In genomic region chr12:61522829-61523370, GRCm38 (mm10) we compare ENCODE assay signal across 8 mouse cellular contexts. TPM values are rescaled to one million over a fixed set of nuclear protein-coding genes. Genes with fewer than 3 reads are reported as not detected.
DNase-seq lines count a peak whose midpoint lies in the region; ATAC-seq and TF ChIP-seq lines count a peak whose summit lies in the region.

Lrfn5 (plus strand) TSS chr12:61523150.

- H3K4me2 ChIP-seq in lung, postnatal 0 days (replicated peaks; ENCODE audit: low read depth, low read length) = peak within 1 kb of the TSS; percentile 75
- H3K4me2 ChIP-seq in heart, postnatal 0 days (ENCODE audit: low read depth, low read length) = peak within 1 kb of the TSS; percentile 98

- no peak within 1 kb of the TSS for H3K9ac ChIP-seq in lung, postnatal 0 days (replicated peaks; ENCODE audit: low read depth)
- no peak within 1 kb of the TSS; the same call in 1 of the 2 replicates for H3K9ac ChIP-seq in heart, postnatal 0 days (replicated peaks; ENCODE audit: low read depth, low read length)

- no peak for TF ChIP-seq CTCF in lung, postnatal 0 days (IDR thresholded peaks at IDR 0.05)
- TF ChIP-seq CTCF in lung, adult 2 months (IDR thresholded peaks at IDR 0.05; ENCODE audit: insufficient read depth, low read length) = no peak
- TF ChIP-seq CTCF in heart, postnatal 0 days (IDR thresholded peaks at IDR 0.05; ENCODE audit: low read depth) = no peak
- TF ChIP-seq CTCF in small intestine, adult 2 months (IDR thresholded peaks at IDR 0.05; ENCODE audit: extremely low read depth, insufficient read length, insufficient replicate concordance, low read depth, low read length) = no peak

- ATAC-seq in lung, postnatal 0 days = peak; percentile 43; the same call in 1 of the 2 replicates
- peak; percentile 72 for ATAC-seq in heart, postnatal 0 days (ENCODE audit: insufficient read depth, low read depth)

- no peaks in the 10 kb centered on the region for H3K9me3 ChIP-seq in lung, postnatal 0 days (ENCODE audit: low read length)
- H3K9me3 ChIP-seq in heart, postnatal 0 days (replicated peaks; ENCODE audit: control insufficient read depth, low read length) = no peaks in the 10 kb centered on the region

- peaks cover 28% of the 10 kb centered on the region for H3K27me3 ChIP-seq in lung, postnatal 0 days (replicated peaks; ENCODE audit: insufficient read depth, low read length)
- H3K27me3 ChIP-seq in heart, postnatal 0 days (ENCODE audit: control insufficient read depth, insufficient read depth, low read length) = peaks cover 57% of the 10 kb centered on the region
- peaks cover 6% of the 10 kb centered on the region for H3K27me3 ChIP-seq in small intestine, adult 2 months (ENCODE audit: control insufficient read depth, insufficient read depth, low read length)

- peak; percentile 12 for DNase-seq in lung, postnatal 0 days (ENCODE audit: low spot score)
- DNase-seq in lung, adult 2 months = no peak
- peak; percentile 77 for DNase-seq in embryo, embryonic 9.5 days (ENCODE audit: extremely low spot score)
- no peak for DNase-seq in heart, postnatal 0 days (ENCODE audit: low spot score)
- peak; percentile 68 for DNase-seq in layer of hippocampus, adult 9-11 months
- DNase-seq in lung, postnatal 4 days = peak; percentile 11 to 55
- DNase-seq in thymus, postnatal 25 days = no peak

- peak within 1 kb of the TSS; percentile 38 for H3K4me3 ChIP-seq in lung, postnatal 0 days (ENCODE audit: low read depth, low read length)
- no peak within 1 kb of the TSS for H3K4me3 ChIP-seq in lung, adult 2 months (replicated peaks; ENCODE audit: extremely low read depth, low read depth, low read length)
- peak within 1 kb of the TSS; percentile 68 for H3K4me3 ChIP-seq in heart, postnatal 0 days (ENCODE audit: low read depth, low read length)
- peak within 1 kb of the TSS; percentile 35 for H3K4me3 ChIP-seq in small intestine, adult 2 months (ENCODE audit: low read depth, low read length)

- no peaks in the 10 kb centered on the region; the same call in 1 of the 2 replicates for H3K4me1 ChIP-seq in lung, postnatal 0 days (ENCODE audit: insufficient read depth, low read depth, low read length)
- H3K4me1 ChIP-seq in lung, adult 2 months (ENCODE audit: control insufficient read depth, insufficient read depth, low read length) = no peaks in the 10 kb centered on the region
- H3K4me1 ChIP-seq in heart, postnatal 0 days (ENCODE audit: control insufficient read depth, insufficient read depth) = no peaks in the 10 kb centered on the region
- no peaks in the 10 kb centered on the region for H3K4me1 ChIP-seq in small intestine, adult 2 months (ENCODE audit: control insufficient read depth, insufficient read depth, insufficient read length, low read length)

- TF ChIP-seq EP300 in lung, postnatal 0 days (IDR thresholded peaks at IDR 0.05) = no peak
- TF ChIP-seq EP300 in heart, postnatal 0 days (IDR thresholded peaks at IDR 0.05; ENCODE audit: low read depth) = no peak

- TF ChIP-seq POLR2A in lung, adult 2 months (IDR thresholded peaks at IDR 0.05; ENCODE audit: borderline replicate concordance, extremely low read depth, low read depth, low read length) = no peak
- TF ChIP-seq POLR2A in small intestine, adult 2 months (IDR thresholded peaks at IDR 0.05; ENCODE audit: low read depth, low read length) = no peak

- no peak within 1 kb of the TSS for H3K27ac ChIP-seq in lung, postnatal 0 days (ENCODE audit: low read length)
- no peak within 1 kb of the TSS for H3K27ac ChIP-seq in heart, postnatal 0 days (ENCODE audit: low read depth)
- H3K27ac ChIP-seq in small intestine, adult 2 months (ENCODE audit: insufficient read depth, low read depth, low read length) = no peak within 1 kb of the TSS

- under 1% methylated on average over 43 of the region's 50 CpGs for WGBS in lung, postnatal 0 days
- WGBS in lung, adult 2 months = 2% methylated on average over 39 of the region's 50 CpGs
- WGBS in heart, postnatal 0 days = under 1% methylated on average over 33 of the region's 50 CpGs
- WGBS in small intestine, adult 2 months = 1% methylated on average over 49 of the region's 50 CpGs

- no peaks in the 10 kb centered on the region for H3K36me3 ChIP-seq in lung, postnatal 0 days (ENCODE audit: insufficient read depth, low read length)
- no peaks in the 10 kb centered on the region for H3K36me3 ChIP-seq in heart, postnatal 0 days (replicated peaks; ENCODE audit: control insufficient read depth, insufficient read depth, low read length)
- no peaks in the 10 kb centered on the region for H3K36me3 ChIP-seq in small intestine, adult 2 months (ENCODE audit: control insufficient read depth, insufficient read depth, low read length)

RNA-seq across cellular contexts. Expression of gene Lrfn5, which starts in this region (rescaled TPM):
- not detected in 2 replicates for polyA plus RNA-seq in lung, postnatal 0 days (2015; fragmentation: Nextera tagmentation; extraction: Ambion mirVana)
- polyA plus RNA-seq in lung, adult 2 months (2012; rRNA removed) = not detected in 2 replicates
- not detected in 2 replicates for total RNA-seq in heart, postnatal 0 days (2014; rRNA removed; ENCODE audit: low replicate concordance)
- polyA plus RNA-seq in heart, postnatal 0 days (2015; fragmentation: Nextera tagmentation; extraction: Ambion mirVana) = 0.08 and 0.11 TPM in 2 replicates
- polyA plus RNA-seq in small intestine, adult 2 months (2012; rRNA removed) = 0.03 TPM in 1 of 2 replicates, not detected in the other

Comparison
In these comparisons a context has a peak if more than half of its experiments do, and no peak if none do; other contexts are left out.
1. DNase-seq: peak in embryo, embryonic 9.5 days (single experiment), layer of hippocampus, adult 9-11 months (single experiment) and lung, postnatal 4 days (2 of 2); none in lung, adult 2 months (single experiment), heart, postnatal 0 days (single experiment) and thymus, postnatal 25 days (single experiment).
2. Peak in DNase-seq, ATAC-seq, H3K4me3 ChIP-seq and H3K4me2 ChIP-seq in lung, postnatal 0 days; RNA of the gene not detected or under 1 TPM.
3. Peak in ATAC-seq, H3K4me3 ChIP-seq and H3K4me2 ChIP-seq in heart, postnatal 0 days; RNA of the gene not detected or under 1 TPM.